Mouse (Mus musculus): ENCODE measurements around the gene Myb.
"Not testable (repeated sequence)": the region's sequence is repeated elsewhere in the genome, so short reads cannot be mapped to it uniquely, and the experiment has no call there.

Myb gene

GRCm38 (mm10) chr10:21167842-21168241, 7.1 kb upstream of the Myb start:
- no peak for DNase-seq

GRCm38 (mm10) chr10:21167165-21167564, 6.4 kb upstream of the Myb start:
- DNase-seq = no peak

- no peak for DNase-seq
Measured at GRCm38 (mm10) chr10:21165411-21165810, 4.6 kb upstream of the Myb start.

- DNase-seq = no peak
Measured at GRCm38 (mm10) chr10:21162124-21162523, 1.3 kb upstream of the Myb start.

- peak; percentile 76 to 86 for DNase-seq
Measured at GRCm38 (mm10) chr10:21161359-21162094, 743 bp upstream of the Myb start.

- DNase-seq = peak; percentile 71 to 76
Measured at GRCm38 (mm10) chr10:21159697-21160394, 938 bp downstream of the Myb start.

GRCm38 (mm10) chr10:21158918-21159443, 1.8 kb downstream of the Myb start:
- DNase-seq = peak; percentile 83 to 89

- DNase-seq = peak; percentile 77 to 81
Measured at GRCm38 (mm10) chr10:21158111-21158917, 2.5 kb downstream of the Myb start.

- no peak for DNase-seq
Measured at GRCm38 (mm10) chr10:21156953-21157499, 3.8 kb downstream of the Myb start.

- no peak for DNase-seq
Measured at GRCm38 (mm10) chr10:21156416-21156815, 4.4 kb downstream of the Myb start.

GRCm38 (mm10) chr10:21154927-21155326, 5.9 kb downstream of the Myb start:
- DNase-seq = no peak

GRCm38 (mm10) chr10:21153433-21153832, 7.4 kb downstream of the Myb start:
- no peak for DNase-seq

- DNase-seq = no peak
Measured at GRCm38 (mm10) chr10:21152812-21153211, 8.0 kb downstream of the Myb start.

- no peak for DNase-seq
Measured at GRCm38 (mm10) chr10:21151320-21151719, 9.5 kb downstream of the Myb start.

GRCm38 (mm10) chr10:21149945-21150344, 10.8 kb downstream of the Myb start:
- DNase-seq = not testable (repeated sequence)

GRCm38 (mm10) chr10:21146719-21147118, 14.1 kb downstream of the Myb start:
- no peak for DNase-seq

GRCm38 (mm10) chr10:21146263-21146662, 14.5 kb downstream of the Myb start:
- DNase-seq = no peak

- peak in 1 of 2 experiments; percentile 42 for DNase-seq
Measured at GRCm38 (mm10) chr10:21144627-21145504, 15.9 kb downstream of the Myb start.

GRCm38 (mm10) chr10:21135297-21135696, 25.5 kb downstream of the Myb start:
- no peak for DNase-seq

GRCm38 (mm10) chr10:21130901-21131493, 29.8 kb downstream of the Myb start:
- no peak for DNase-seq

GRCm38 (mm10) chr10:21128086-21128611, 32.6 kb downstream of the Myb start:
- DNase-seq = no peak

Data from thymus, postnatal 36 days (tissue).